ENCODE assay signal across 20 mouse cellular contexts in genomic region chr13:104727681-104728080, GRCm38 (mm10).
"Had no signal": no experiment of that assay in that cellular context is flagged by ENCODE, and none has a peak within 500 bp of the region (broad histone marks: within the 10 kb centered on the region; RNA-seq: fewer than 3 reads in every experiment).

No protein-coding gene starts in this region.

- H3K4me2 ChIP-seq: kidney, embryonic 15.5 days; limb, embryonic 12.5 days; limb, embryonic 15.5 days; liver, embryonic 11.5 days; midbrain, embryonic 13.5 days; neural tube, embryonic 13.5 days had no signal

- H3K27ac ChIP-seq: kidney, embryonic 15.5 days; limb, embryonic 12.5 days; limb, embryonic 15.5 days; liver, embryonic 14.5 days; midbrain, embryonic 10.5 days; midbrain, embryonic 13.5 days; neural tube, embryonic 13.5 days had no signal

- H3K9ac ChIP-seq: kidney, embryonic 15.5 days; limb, embryonic 12.5 days; limb, embryonic 15.5 days; liver, embryonic 14.5 days; liver, postnatal 0 days; midbrain, embryonic 13.5 days; neural tube, embryonic 13.5 days had no signal

- H3K4me1 ChIP-seq: kidney, embryonic 15.5 days; limb, embryonic 12.5 days; limb, embryonic 15.5 days; midbrain, embryonic 10.5 days; midbrain, embryonic 13.5 days; neural tube, embryonic 13.5 days had no signal

- ATAC-seq: liver, postnatal 0 days; midbrain, embryonic 13.5 days; midbrain, embryonic 16.5 days had no signal

- H3K9me3 ChIP-seq: kidney, embryonic 15.5 days; limb, embryonic 12.5 days; limb, embryonic 15.5 days; megakaryocyte, embryonic 14.5 days; midbrain, embryonic 10.5 days; midbrain, embryonic 13.5 days; neural tube, embryonic 13.5 days had no signal

- H3K4me3 ChIP-seq: kidney, embryonic 15.5 days; limb, embryonic 12.5 days; limb, embryonic 15.5 days; megakaryocyte, embryonic 14.5 days; midbrain, embryonic 10.5 days; midbrain, embryonic 13.5 days; myocyte; neural tube, embryonic 13.5 days had no signal

- DNase-seq: kidney, adult 11 months; kidney, adult 8-10 months; kidney, postnatal 10 days; kidney, postnatal 36 days; left cerebral cortex, postnatal 4 days; liver, postnatal 0 days; retina, postnatal 1 day; thymus, adult 2 months; thymus, postnatal 14 days had no signal

- H3K27me3 ChIP-seq: kidney, embryonic 15.5 days; limb, embryonic 12.5 days; limb, embryonic 15.5 days; megakaryocyte, embryonic 14.5 days; midbrain, embryonic 13.5 days; neural tube, embryonic 13.5 days had no signal
